Mouse (Mus musculus) forebrain, embryonic 14.5 days (tissue): ENCODE measurements at regions not wholly inside any gene's neighbourhood (a gene's known extent, or its start where the extent isn't known, plus 50 kb on each side); places are given as distances from the start of the nearest gene placed in this dataset.

Experiments
- ATAC-seq: fragments of 200-750 bp; cut with Nextera tagmentation; 2 replicates; pipeline ENCODE4 v1.8.0; 2017; ENCODE audit warnings: mild to moderate bottlenecking, moderate library complexity
- DNase-seq: peaks from one replicate; pipeline ENCODE4 v3.0.0-alpha.2; 2015; ENCODE audit warnings: low spot score
- H3K27ac ChIP-seq: fragments of 300-500 bp; sonication (generic); 2 replicates; pipeline ENCODE4 v1.5.1; 2014; ENCODE audit warnings: low read depth, mild to moderate bottlenecking, control low read depth, low read length, moderate library complexity
- H3K27me3 ChIP-seq: fragments of 300-500 bp; sonication (generic); replicated peaks from 2 replicates; pipeline ENCODE4 v1.6.1; 2014; ENCODE audit warnings: low read length, control low read depth, mixed read lengths; ENCODE audit not compliant: control insufficient read depth, insufficient read depth
- H3K36me3 ChIP-seq: fragments of 300-500 bp; sonication (generic); 2 replicates; pipeline ENCODE4 v1.6.1; 2014; ENCODE audit warnings: low read length, control low read depth; ENCODE audit not compliant: control insufficient read depth, insufficient read depth
- H3K4me1 ChIP-seq: fragments of 300-500 bp; sonication (generic); 2 replicates; pipeline ENCODE4 v1.6.1; 2014; ENCODE audit warnings: antibody characterized with exemption, low read length, control low read depth; ENCODE audit not compliant: control insufficient read depth, insufficient read depth
- H3K4me2 ChIP-seq: fragments of 300-500 bp; sonication (generic); 2 replicates; pipeline ENCODE4 v1.6.1; 2014; ENCODE audit warnings: mild to moderate bottlenecking, control low read depth, low read length
- H3K4me3 ChIP-seq: fragments of 300-500 bp; sonication (generic); 2 replicates; pipeline ENCODE4 v1.5.1; 2014; ENCODE audit warnings: low read depth, low read length, control low read depth
- H3K9ac ChIP-seq: fragments of 300-500 bp; sonication (generic); 2 replicates; pipeline ENCODE4 v1.6.1; 2014; ENCODE audit warnings: mild to moderate bottlenecking, low read length, control low read depth, moderate library complexity
- H3K9me3 ChIP-seq: fragments of 300-500 bp; sonication (generic); replicated peaks from 2 replicates; pipeline ENCODE4 v1.6.1; 2016; ENCODE audit warnings: low read length, control low read depth, mixed read lengths; ENCODE audit not compliant: control insufficient read depth
- WGBS: fragments of 180-500 bp; shearing (Covaris S2); extraction: QIAGEN DNeasy Blood & Tissue Kit; methylation state at CpG from one replicate; pipeline ENCODE4 v1.1.7; 2014; 5-methylcytosine and 5-hydroxymethylcytosine counted together

DNA sequence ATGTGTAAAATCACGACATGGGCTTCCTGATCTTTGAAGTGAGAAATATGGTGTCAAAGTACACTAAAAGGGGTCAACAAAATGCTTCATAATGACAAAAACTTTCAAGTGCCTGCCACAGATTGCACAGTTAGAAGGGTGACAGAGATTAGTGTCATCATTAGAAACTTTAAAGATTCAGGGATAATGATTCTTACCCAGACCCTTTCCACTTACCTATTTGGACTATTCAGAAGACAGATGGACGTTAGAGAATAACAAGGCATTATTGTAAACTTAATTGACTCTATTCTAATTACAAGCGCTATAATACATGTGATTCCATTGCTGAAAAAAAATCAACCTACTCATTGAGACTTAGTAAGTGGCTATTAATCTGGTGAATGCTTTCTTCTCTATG, 162.6 kb upstream of the Pcdh20 start:
- DNase-seq (no peak), ATAC-seq (peak; percentile 62)
- H3K9ac ChIP-seq, result no peak overlapping the region
- no peak overlapping the region for H3K4me3 ChIP-seq
- no peak overlapping the region for H3K4me2 ChIP-seq
- H3K27ac ChIP-seq, result no peak overlapping the region
- H3K9me3 ChIP-seq, result no peaks in the 10 kb centered on the region
- no peaks in the 10 kb centered on the region for H3K36me3 ChIP-seq
- no peaks in the 10 kb centered on the region for H3K27me3 ChIP-seq
- WGBS, result 28% methylated on average over 3 of the region's 3 CpGs
- H3K4me1 ChIP-seq, result no peaks in the 10 kb centered on the region

DNA sequence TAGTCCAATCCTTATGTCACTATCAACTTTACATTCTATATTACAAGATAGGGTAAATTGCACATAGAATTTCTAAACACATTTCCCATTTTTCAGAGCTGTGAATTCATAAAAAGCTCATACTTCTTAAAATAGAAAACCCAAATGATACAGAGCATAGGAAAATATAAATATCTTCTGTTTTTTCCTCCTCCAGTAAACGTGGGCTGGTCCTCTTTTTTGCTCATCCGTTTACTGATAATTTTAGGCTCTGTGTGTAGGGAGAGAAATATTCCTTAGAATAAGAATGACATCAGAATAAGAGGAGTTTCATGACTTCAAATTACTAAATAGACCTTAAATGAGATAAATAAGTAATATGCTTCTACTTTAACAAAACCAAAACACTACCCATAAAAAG, 124.2 kb upstream of the Pcdh20 start:
- no peaks in the 10 kb centered on the region for H3K9me3 ChIP-seq
- H3K27ac ChIP-seq, result no peak overlapping the region
- H3K4me2 ChIP-seq, result no peak overlapping the region
- ATAC-seq (no peak), DNase-seq (no peak)
- H3K9ac ChIP-seq, result no peak overlapping the region
- H3K27me3 ChIP-seq, result no peaks in the 10 kb centered on the region
- no peak overlapping the region for H3K4me3 ChIP-seq
- WGBS, result 77% methylated on average over 2 of the region's 2 CpGs
- H3K4me1 ChIP-seq, result no peaks in the 10 kb centered on the region
- no peaks in the 10 kb centered on the region for H3K36me3 ChIP-seq

DNA sequence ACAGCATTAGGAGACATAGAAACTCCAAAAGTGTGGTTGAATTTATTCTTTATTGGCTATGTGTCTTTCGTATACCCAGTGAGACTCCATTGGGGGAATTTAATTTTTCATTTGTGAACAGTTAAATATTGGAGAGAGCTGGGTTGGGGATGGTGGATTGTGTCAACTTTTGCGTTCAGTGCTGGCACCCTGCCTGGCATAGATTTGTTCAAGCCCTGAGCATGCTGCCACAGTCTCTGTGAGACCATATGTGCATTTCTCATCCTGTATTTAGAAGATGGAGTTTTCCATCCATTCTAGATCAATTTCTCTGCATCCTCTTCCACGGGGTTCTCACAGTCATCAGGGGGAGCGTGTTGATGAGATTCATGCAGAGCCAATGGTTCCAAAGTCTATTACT, 98.9 kb upstream of the Pcdh20 start:
- Histone ChIP-seq H3K36me3 (no peaks in the 10 kb centered on the region), H3K4me1 (no peaks in the 10 kb centered on the region), H3K4me2 (no peak overlapping the region), H3K27ac (no peak overlapping the region), H3K4me3 (no peak overlapping the region), H3K27me3 (no peaks in the 10 kb centered on the region), H3K9me3 (no peaks in the 10 kb centered on the region), H3K9ac (no peak overlapping the region)
- 74% methylated on average over 4 of the region's 4 CpGs for WGBS
- ATAC-seq, result peak; percentile 71; the same call in 1 of the 2 replicates
- peak; percentile 64 for DNase-seq

DNA sequence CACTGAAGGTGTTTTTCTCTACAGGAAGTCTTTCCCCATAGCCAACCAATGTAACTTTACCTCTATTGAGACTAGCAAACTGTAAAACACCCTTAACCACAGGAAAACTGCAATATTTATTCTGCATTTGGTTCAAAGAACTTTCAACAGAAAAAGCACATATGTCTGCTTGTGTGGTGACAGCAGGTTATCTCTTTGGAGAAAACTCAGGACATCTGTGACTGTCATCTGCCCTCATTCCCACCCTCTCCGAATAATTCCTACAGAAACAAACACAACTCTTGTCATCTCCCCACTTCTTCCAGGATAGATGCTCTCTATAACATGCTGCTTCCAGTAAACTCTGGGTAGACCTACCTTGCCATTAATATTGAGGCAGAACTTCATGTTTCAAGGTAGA, 96.4 kb upstream of the Pcdh20 start:
- Histone ChIP-seq H3K4me1 (no peaks in the 10 kb centered on the region), H3K36me3 (no peaks in the 10 kb centered on the region), H3K27me3 (no peaks in the 10 kb centered on the region), H3K4me3 (no peak overlapping the region), H3K4me2 (no peak overlapping the region), H3K9me3 (no peaks in the 10 kb centered on the region), H3K9ac (no peak overlapping the region), H3K27ac (no peak overlapping the region)
- DNase-seq, result peak; percentile 5
- ATAC-seq, result no peak
- WGBS, result 81% methylated on average over 1 of the region's 1 CpGs

DNA sequence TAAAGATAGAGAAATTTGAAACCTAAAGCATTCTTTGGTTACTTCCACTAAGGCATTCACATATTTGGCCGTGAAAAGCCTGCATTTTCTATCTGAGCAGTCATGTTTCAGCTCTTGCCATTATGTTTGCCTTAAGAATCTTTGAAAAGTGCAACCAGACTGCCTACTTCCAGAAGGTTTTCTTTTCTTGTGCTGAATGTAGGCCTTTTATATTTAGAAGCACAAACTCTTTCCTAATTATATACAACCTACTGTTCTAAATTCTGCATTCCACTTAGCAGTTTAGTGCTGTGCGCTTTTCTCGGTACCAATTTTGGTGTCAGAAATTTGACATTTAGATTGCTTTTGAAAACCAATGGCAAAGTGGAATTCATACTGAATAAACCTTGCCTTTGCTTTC, 72.4 kb upstream of the Pcdh20 start:
- peak; percentile 24 for DNase-seq
- no peak for ATAC-seq

DNA sequence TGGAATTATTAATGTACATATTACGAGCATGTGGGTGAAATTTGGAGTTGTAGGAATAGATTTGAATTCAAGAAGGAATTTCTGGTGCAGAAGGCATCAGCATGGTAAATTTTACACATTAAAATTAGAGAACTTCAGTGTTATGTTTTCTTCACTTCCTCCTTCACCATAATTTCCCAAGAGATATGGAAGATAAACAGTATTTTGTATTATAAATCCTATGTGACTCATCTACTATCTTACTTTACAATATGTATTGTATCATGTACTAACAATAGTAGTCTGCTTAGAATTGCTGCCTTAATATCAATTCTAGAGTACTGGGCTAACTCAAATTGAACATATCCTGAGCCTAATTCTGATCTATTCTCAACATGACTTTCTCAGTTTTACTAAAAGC, 71.3 kb upstream of the Pcdh20 start:
- no peak overlapping the region for H3K27ac ChIP-seq
- ATAC-seq, result no peak
- H3K9me3 ChIP-seq, result no peaks in the 10 kb centered on the region
- no peak overlapping the region for H3K4me3 ChIP-seq
- WGBS, result 86% methylated on average over 1 of the region's 1 CpGs
- no peak overlapping the region for H3K4me2 ChIP-seq
- no peak for DNase-seq
- no peak overlapping the region for H3K9ac ChIP-seq
- no peaks in the 10 kb centered on the region for H3K27me3 ChIP-seq
- H3K4me1 ChIP-seq, result no peaks in the 10 kb centered on the region
- H3K36me3 ChIP-seq, result no peaks in the 10 kb centered on the region

More for the DNA sequence above, 72.4 kb upstream of the Pcdh20 start:
- H3K36me3 ChIP-seq, result no peaks in the 10 kb centered on the region
- no peaks in the 10 kb centered on the region for H3K9me3 ChIP-seq
- H3K9ac ChIP-seq, result no peak overlapping the region
- no peak overlapping the region for H3K4me2 ChIP-seq
- no peak overlapping the region for H3K4me3 ChIP-seq
- 63% methylated on average over 3 of the region's 3 CpGs for WGBS
- no peaks in the 10 kb centered on the region for H3K4me1 ChIP-seq
- H3K27me3 ChIP-seq, result no peaks in the 10 kb centered on the region
- H3K27ac ChIP-seq, result no peak overlapping the region
